Mouse (Mus musculus): ENCODE results near the gene Zfr2.
A peak's percentile ranks its signal among the peaks of the same experiment; 100 is the strongest.

The Zfr2 gene

DNA sequence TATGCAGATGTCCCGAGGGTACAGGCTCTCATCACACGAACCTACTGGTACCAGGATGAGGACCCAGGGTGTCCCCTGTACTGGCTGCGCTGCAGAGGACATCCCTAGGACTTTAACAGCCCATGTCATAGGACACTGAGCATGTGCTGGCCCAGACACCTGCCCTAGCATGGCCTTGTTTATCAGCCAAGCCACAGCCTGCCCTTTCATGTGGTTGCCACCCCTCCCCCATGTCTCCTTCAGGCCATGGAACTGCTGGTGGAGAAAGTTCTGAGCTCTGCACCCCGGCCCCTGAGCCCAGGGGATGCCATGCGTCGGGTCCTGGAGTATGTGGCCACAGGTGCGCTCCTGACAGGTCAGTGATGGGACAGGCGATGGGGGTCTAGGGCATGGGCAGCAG is 16.5 kb downstream of the Zfr2 start:
- DNase-seq = no peak

DNA sequence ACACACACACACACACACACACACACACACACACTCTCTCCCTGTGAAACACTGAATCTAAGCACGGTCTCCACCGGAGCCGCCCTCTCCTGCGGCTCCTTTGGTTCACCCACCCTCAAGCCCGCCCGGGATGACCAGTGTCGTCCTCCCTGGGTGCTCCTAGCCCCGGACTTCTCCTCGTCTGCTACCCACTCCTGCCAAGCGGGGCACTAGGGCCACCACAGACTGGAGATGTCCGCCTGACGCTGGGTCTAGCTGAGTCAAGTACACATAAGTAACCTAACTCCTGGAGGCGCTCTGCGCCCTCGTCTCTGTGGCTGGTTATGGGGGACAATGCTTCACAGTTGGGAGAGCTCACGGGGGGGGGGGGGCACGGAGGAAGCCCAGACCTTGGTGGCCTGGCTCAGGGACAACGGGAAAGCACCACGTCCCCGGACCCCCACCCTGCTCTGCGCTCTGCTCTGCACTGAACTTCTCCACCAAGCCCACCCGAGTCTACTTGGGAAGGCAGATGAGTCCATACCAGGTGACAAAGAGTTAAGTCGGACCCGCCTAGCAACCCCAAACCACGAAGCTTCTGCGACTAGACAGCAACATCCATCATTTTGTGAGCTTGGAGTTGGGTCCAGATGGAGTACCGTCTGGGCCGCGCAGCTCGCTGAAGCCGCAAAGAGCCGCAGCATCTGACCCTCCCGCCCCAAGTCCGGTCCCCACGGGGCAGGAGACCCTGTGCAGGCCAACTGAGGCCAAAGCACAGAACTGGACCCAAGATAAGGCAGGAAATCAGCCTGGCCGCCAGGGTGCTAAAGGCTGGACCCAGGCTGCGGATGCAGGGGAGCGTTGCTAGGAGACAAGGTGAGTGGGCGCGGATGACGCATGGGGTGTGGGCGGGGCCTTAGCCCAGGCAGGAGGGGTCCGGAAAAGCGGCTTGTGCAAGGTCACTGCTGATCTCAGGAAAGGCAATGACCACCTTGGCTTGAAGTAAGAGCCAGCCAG is 19.8 kb downstream of the Zfr2 start, which contains the start of gene Matk:
Matk (plus strand) TSS at position 512 of the 996 bp plus-strand sequence.
- peak; percentile 91 for DNase-seq

- DNase-seq = no peak
These were observed 21.9 kb downstream of the Zfr2 start for GRCm38 (mm10) chr10:81254886-81255285.

- DNase-seq = peak; percentile 70
These were observed 24.4 kb downstream of the Zfr2 start for GRCm38 (mm10) chr10:81257158-81258039.

DNA sequence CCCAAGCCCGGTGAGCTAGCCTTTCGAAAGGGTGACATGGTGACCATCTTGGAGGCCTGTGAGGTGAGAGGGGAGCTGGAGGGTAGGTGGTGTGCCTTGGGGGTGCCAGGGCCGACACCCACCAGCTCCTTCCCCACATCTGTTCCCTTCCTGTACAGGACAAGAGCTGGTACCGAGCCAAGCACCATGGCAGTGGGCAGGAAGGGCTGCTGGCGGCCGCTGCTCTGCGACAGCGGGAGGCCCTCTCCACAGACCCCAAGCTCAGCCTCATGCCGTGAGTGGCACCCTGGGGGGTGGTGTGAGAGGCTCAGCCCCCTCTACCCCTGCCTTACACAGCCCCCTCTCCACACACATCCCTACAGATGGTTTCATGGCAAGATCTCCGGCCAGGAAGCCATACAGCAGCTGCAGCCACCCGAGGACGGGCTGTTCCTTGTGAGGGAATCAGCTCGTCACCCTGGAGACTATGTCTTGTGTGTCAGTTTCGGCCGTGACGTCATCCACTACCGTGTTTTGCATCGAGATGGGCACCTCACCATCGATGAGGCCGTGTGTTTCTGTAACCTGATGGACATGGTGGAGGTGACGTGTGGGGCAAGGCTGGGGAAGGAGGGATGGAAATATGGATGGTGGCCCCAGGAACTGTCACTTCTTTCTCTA is 26.4 kb downstream of the Zfr2 start:
- peak; percentile 40 for DNase-seq

- no peak for DNase-seq
These were observed 28.1 kb downstream of the Zfr2 start for GRCm38 (mm10) chr10:81261025-81261424.

DNA sequence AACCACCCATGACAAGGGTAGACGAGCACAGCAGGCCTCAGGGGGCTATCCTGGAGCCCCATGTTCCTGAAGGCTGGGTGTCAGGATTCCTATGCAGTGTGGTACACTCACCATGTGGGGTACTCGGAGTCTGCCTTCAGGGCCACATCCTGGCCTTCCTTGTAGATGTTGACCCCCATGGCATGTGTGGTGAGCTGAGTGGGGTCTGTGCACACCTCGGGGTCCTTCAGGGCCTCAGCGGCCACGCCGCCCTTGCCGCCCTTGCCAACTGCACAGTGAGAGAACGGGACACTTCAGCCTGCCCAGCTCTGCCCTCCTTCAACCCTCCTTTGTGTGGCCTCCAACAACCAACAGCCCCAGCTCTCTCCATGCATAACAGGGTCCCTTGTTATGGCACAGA is 32.6 kb downstream of the Zfr2 start:
- DNase-seq = no peak

DNA sequence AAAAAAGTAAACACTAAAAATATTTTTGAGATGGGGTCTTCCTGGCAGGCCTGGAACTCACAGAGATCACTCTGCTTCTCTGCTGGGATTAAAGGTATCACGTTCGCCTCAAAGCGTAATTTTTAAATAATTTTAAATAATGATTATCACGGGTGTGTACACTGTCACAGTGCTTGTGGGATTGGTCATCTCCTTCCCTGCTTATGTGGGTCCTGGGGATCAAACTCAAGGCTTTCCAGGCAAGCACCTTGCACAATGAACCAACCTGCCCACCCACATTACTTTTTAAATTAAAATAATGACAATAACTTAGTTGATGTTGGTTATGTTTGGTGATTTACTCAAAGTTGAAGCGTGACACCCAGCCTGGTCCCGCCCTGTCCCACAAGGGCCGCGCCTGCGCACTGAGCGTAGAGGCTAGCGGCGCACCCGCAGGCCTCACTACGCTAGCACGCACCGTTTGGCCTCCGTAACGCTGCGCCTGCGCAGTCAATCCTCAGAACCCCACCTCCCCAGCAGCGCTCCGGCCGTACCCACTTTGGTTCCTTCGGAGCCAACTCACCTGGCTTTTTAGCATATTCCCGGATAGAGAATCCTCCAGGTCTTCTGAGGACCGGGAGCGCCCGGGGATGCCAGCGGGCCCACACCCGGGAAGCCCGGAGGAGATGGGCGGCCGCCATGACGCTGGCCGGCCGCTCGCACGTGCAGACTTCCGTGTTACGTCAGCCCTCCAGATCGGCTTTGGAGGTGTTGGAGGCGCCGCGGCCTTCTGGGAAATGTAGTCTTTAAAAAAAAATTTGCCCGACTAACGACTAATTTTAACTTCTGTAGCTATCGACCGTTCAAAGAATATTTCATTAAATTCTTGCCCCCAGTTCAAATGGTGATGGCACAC is 33.5 kb downstream of the Zfr2 start, which contains the start of the genes Mrpl54 and Apba3:
Mrpl54 (minus strand) TSS at position 724 of the 895 bp plus-strand sequence.
Apba3 (plus strand) TSS at position 750 of the 895 bp plus-strand sequence.
- peak; percentile 96 for DNase-seq

- DNase-seq = peak; percentile 81
These were observed 35.1 kb downstream of the Zfr2 start for GRCm38 (mm10) chr10:81268056-81268455.

DNA sequence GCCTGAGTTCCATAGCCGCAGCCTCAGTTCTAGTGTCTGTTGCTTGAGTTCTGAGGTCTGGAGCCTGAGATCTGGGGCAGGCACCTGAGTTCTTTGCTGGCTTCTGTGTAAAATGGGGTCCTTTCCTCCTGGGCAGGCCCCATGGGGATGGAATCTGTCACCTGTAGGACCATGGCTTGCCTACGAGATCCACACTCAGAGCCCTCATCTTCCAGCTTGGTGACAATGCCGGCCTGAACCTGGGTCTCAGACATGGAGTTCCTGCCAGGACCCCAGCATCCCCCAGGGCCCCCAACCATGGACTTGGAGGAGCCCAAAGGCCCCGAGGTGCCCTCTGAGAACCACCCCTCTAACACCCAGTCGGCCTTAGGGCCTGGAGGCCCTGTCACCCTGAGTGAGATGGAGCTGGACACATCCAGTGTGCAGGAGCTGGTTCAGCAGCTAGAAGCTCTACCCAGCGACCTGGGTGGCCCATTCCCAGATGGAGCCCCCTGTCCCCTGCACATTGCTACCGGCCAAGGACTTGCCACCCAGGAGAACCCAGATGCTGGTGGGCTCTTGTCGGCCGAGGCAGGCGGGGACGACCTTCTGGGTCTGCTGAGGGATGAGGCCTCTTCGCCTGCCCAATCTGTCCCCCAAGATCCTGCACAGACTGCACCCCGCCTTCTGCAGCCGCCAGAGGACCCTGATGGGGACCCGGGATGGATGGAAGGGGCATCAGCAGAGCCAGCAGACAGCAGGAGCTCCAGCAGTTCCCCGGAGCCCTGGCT is 35.9 kb downstream of the Zfr2 start:
- DNase-seq = no peak

GRCm38 (mm10) chr10:81272356-81272755 is 39.4 kb downstream of the Zfr2 start:
- no peak for DNase-seq

DNA sequence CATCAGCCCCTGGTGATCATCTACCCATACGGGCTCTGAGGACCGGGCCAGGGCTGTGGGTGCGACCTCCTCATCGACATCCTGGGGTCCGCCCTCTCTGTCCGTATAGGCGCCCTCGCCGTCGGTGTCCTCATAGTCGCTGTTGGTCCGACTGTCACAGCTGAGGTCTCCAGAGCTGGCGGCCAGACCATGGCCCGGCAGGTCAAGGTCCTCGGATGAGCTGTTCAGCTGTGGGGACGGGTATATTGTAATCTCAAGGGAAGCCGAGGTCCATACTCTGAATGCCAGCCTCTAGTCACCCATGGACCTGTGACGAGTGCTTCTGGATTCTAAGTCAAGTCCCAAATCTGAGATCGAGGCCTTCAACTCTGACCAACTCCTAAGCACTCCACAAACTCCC is 40.9 kb downstream of the Zfr2 start:
- no peak for DNase-seq

DNA sequence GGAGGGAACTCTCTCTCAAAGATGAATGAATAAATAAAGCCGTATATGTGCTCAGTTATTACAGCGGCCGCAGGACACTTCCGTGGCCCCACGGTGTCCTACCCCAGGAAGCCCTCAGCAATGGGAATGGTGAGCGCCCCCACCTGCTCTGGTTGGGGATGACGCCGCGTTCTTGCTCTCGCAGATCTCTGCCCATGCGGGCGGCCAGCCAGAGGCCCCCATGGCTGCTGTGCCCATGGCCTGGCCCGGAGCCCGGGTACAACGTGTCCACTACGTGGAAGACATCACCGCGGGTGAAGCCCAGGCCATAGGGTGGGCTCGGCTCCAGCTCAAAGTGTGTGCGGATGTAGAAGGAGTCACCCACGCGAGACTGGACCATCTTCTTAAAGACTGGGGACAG is 44.7 kb downstream of the Zfr2 start:
- DNase-seq = no peak

GRCm38 (mm10) chr10:81279496-81279895 is 46.5 kb downstream of the Zfr2 start:
- DNase-seq = no peak

GRCm38 (mm10) chr10:81284189-81284588 is 51.2 kb downstream of the Zfr2 start:
- no peak for DNase-seq

DNA sequence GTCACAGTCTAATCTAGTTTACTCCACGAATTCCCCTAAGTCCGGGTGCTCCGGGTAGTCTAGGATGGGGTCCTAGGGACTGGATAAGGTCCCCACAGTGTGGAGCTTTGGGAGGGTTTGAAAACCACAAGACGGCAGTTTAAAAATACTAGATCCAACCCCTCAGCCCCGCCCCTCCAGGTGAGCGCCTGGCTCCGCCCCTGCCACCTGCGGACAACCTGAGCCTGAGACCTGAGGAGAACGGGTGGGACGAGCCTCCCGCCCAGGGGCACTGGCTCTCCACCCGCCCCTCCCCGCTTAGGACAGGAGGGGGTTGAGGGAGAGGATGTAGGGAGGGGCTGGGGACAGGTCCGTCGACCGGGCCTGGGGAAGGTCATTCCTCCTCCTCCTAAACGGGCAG is 51.8 kb downstream of the Zfr2 start:
- no peak for DNase-seq

DNA sequence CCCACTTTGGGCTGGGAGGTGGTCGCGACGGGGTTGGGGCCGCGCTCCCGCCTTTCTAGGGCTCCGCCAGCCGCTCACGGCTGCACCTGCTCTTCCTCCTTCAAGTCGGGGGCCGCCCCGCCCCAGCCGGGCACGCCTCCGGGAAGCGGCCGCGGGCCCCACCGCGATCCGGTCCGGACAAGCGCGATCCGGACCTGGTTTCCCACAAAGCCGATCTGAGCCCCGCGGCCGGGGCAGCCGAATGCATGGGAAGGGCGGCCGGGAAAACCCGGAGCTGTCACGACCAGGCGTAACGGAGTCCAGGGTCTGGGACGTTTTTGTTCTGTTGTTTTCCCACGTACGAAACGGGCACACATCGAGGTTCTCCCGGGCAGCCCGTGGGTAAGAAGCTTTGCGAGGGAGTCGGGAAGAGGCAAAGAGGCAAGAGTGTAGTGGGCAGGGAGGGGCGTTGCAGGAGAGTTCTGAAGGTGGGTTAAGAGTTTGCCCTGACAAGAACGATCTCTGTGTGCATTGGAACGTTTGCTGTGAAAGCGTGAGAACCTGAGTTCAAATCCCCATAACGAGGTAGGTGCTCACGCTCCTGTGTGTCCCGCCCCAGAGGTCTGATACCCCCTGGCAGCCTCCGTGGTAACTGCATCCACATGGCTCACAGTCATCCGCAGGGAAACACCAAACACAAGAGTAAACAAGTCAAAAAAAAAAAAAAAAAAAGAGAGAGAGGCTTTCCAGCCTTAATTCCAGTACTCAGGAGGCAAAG is 52.9 kb downstream of the Zfr2 start:
- DNase-seq = peak; percentile 81

DNA sequence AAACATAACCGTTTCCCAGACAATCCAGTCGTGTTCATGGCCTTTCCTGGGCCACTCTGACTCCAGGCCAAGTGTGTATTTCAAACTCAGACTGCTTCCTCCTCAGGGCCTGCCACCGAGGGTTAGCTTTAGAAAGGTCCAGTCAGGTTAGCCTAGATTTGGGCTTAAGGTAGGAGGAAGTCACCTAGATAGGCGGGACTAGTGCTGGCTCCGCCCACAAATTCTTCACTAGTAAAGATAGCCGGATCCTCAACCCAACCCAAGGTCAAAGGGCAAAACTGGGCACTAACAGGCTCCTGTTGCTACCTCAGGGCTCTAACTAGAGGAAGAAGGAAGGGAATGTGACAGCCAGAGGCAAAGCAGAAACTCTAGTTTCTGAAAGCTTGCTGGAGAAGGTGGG is 53.6 kb downstream of the Zfr2 start:
- no peak for DNase-seq

GRCm38 (mm10) chr10:81287513-81288157 is 54.7 kb downstream of the Zfr2 start:
- no peak for DNase-seq

DNA sequence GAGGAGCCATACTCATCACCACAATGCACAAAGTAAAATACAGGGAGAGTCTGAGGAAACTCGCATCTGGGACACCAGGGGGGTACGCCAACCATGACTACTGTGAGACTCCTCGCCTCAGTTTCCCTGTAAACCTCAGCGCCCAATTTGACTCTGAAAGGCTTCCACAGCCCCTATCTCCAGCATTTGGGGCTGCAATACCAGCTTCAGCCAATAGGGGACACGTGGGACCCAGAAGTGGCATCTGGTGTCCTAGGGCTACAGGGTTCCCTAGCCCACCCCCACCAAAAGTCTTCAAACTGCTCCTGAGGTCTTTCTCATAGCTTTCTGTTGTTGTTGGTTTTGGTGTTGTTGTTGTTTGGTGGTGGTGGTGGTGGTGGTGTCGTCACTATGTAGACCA is 55.6 kb downstream of the Zfr2 start:
- no peak for DNase-seq
